Mouse (Mus musculus) midbrain, embryonic 15.5 days (tissue): ENCODE data around the gene Gins3. TPM values are rescaled to one million over a fixed set of nuclear protein-coding genes. Genes with fewer than 3 reads are reported as not detected.
"Not testable (repeated sequence)": the region's sequence is repeated elsewhere in the genome, so short reads cannot be mapped to it uniquely, and the experiment has no call there.

Experiments used
- ATAC-seq: fragments of 200-750 bp; cut with Nextera tagmentation; replicated peaks from 2 replicates; pipeline ENCODE4 v1.8.0; 2017; ENCODE audit warnings: moderate TSS enrichment
- H3K27ac ChIP-seq: fragments of 300-500 bp; sonication (generic); 2 replicates; pipeline ENCODE4 v1.5.1; 2015; ENCODE audit warnings: mild to moderate bottlenecking, inconsistent platforms
- H3K27me3 ChIP-seq: fragments of 300-500 bp; sonication (generic); replicated peaks from 2 replicates; pipeline ENCODE4 v1.6.1; 2015; ENCODE audit warnings: inconsistent platforms
- H3K36me3 ChIP-seq: fragments of 300-500 bp; sonication (generic); replicated peaks from 2 replicates; pipeline ENCODE4 v1.6.1; 2015; ENCODE audit warnings: inconsistent platforms
- H3K4me1 ChIP-seq: fragments of 300-500 bp; sonication (generic); 2 replicates; pipeline ENCODE4 v1.6.1; 2015; ENCODE audit warnings: inconsistent platforms
- H3K4me2 ChIP-seq: fragments of 300-500 bp; sonication (generic); 2 replicates; pipeline ENCODE4 v1.6.1; 2015; ENCODE audit warnings: inconsistent platforms, mild to moderate bottlenecking, moderate library complexity
- H3K4me3 ChIP-seq: fragments of 300-500 bp; sonication (generic); 2 replicates; pipeline ENCODE4 v1.5.1; 2015; ENCODE audit warnings: mild to moderate bottlenecking, inconsistent platforms
- H3K9ac ChIP-seq: fragments of 300-500 bp; sonication (generic); 2 replicates; pipeline ENCODE4 v1.6.1; 2015; ENCODE audit warnings: mild to moderate bottlenecking, inconsistent platforms
- H3K9me3 ChIP-seq: fragments of 300-500 bp; sonication (generic); 2 replicates; pipeline ENCODE4 v1.6.1; 2016; ENCODE audit warnings: inconsistent platforms
- WGBS: fragments of 180-500 bp; shearing (Covaris S2); methylation state at CpG from one replicate; pipeline ENCODE4 v1.1.7; 2015; ENCODE audit warnings: mixed read lengths; 5-methylcytosine and 5-hydroxymethylcytosine counted together
- polyA plus RNA-seq: library from polyadenylated mRNA; unstranded; fragments of >200 nt; fragmentation: Nextera tagmentation; extraction: Ambion mirVana; gene quantifications from 2 replicates; pipeline ENCODE4 v1.2.1, GENCODE M21; 2015

Gins3 gene
- polyA plus RNA-seq, 1 experiment from 2014 or later, result 6.6 TPM

DNA sequence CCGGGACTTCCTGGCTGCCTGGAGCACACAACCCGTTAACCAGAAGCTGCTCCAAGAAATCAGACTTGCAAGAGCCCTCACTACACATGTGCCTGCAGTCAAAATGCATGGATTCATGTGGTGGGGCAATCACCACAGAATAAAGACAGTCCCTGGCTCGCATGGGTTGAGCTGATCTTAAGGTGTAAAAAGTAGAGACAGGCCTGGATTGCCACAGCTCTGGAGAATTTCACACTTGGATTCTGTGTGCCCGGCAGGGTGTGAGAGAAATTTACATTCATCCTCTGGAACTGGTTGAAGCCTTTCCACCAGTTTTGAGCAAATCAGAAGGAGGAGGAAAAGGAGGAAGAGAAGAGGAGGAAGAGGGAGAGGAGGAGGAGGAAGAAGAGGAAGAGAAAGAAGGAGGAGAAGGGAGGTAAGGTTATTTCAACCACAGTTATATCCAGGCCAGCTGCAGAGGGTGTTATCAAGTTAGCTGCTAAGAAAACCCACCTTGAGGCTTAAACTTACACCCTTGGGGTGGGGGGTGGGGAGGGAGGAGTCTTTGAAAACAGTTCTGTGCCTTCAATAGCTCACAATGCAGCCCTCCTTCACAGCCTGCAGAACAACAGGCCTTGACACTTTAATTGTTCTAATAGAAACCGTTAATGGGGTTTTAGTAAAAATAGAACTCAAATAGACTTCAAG is 23.2 kb downstream of the Gins3 start:
- H3K36me3 ChIP-seq, result no peaks in the 10 kb centered on the region
- H3K9ac ChIP-seq, result no peak overlapping the region
- no peaks in the 10 kb centered on the region for H3K27me3 ChIP-seq
- H3K27ac ChIP-seq, result no peak overlapping the region
- no peak for ATAC-seq
- no peaks in the 10 kb centered on the region for H3K4me1 ChIP-seq
- no peak overlapping the region for H3K4me3 ChIP-seq
- H3K9me3 ChIP-seq, result no peaks in the 10 kb centered on the region
- H3K4me2 ChIP-seq, result no peak overlapping the region
- 62% methylated on average over 5 of the region's 5 CpGs for WGBS

- Histone ChIP-seq H3K4me3 (no peak overlapping the region), H3K4me1 (no peaks in the 10 kb centered on the region), H3K9ac (no peak overlapping the region), H3K4me2 (no peak overlapping the region), H3K27ac (no peak overlapping the region), H3K9me3 (no peaks in the 10 kb centered on the region), H3K27me3 (no peaks in the 10 kb centered on the region), H3K36me3 (no peaks in the 10 kb centered on the region)
- WGBS, result 63% methylated on average over 2 of the region's 2 CpGs
- ATAC-seq, result no peak
These were observed 24.3 kb downstream of the Gins3 start for GRCm38 (mm10) chr8:95657523-95657922.

DNA sequence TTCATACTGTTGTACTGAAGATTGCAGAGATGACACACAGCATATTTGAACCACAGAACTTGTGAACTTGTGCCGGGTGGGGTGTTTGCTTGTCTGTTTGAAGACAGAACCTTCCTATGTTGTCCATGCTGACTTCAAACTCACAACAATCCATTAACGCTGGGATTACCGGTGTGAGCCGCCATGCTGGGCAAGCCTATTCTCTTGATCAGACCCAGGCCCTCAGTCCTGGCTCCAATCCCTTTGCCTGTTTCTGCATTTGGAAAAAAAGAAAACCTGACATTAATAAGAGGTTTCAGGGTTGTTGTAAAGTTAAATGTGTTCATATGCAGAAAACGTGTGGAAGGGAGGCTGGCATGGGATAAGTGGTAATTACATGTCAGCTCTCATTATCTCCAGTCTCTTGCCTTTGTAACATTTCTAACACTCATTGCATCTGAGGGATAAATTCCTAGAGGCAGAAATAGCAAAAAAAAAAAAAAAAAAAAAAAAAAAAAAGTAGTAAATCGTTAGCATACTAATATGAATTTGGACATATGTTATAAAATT is 27.2 kb downstream of the Gins3 start:
- H3K4me3 ChIP-seq, result no peak overlapping the region
- H3K9me3 ChIP-seq, result no peaks in the 10 kb centered on the region
- no peaks in the 10 kb centered on the region for H3K36me3 ChIP-seq
- ATAC-seq, result no peak
- WGBS, result 67% methylated on average over 6 of the region's 6 CpGs
- H3K27ac ChIP-seq, result no peak overlapping the region
- no peaks in the 10 kb centered on the region for H3K4me1 ChIP-seq
- no peak overlapping the region for H3K4me2 ChIP-seq
- no peak overlapping the region for H3K9ac ChIP-seq
- H3K27me3 ChIP-seq, result no peaks in the 10 kb centered on the region

GRCm38 (mm10) chr8:95661085-95661484 is 27.8 kb downstream of the Gins3 start:
- ATAC-seq, result no peak
- Histone ChIP-seq H3K27me3 (no peaks in the 10 kb centered on the region), H3K4me3 (no peak overlapping the region), H3K9me3 (no peaks in the 10 kb centered on the region), H3K4me1 (no peaks in the 10 kb centered on the region), H3K27ac (no peak overlapping the region), H3K4me2 (no peak overlapping the region), H3K36me3 (no peaks in the 10 kb centered on the region), H3K9ac (no peak overlapping the region)
- WGBS, result 83% methylated on average over 8 of the region's 8 CpGs

DNA sequence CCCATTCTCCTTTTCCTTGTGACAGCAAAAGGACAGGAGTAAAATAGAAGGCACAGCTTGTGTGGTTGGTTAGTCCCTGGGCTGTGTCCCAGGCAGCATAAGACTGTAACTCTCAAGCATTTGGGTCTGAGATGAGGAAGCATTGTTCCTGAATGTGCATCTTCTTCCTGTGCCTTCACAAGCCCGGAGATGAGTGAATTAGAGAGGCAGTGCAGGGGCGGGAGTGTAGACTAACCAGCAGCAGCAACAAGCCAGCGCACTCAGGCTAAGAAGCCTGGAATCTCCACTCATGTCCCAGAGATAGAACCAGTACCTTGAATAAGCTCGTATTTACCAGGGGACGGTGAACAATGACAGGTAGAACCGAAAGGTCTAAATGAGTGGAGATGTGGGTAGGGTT is 28.3 kb downstream of the Gins3 start:
- WGBS, result 90% methylated on average over 6 of the region's 6 CpGs
- Histone ChIP-seq H3K36me3 (no peaks in the 10 kb centered on the region), H3K4me3 (no peak overlapping the region), H3K9me3 (no peaks in the 10 kb centered on the region), H3K27ac (no peak overlapping the region), H3K4me1 (no peaks in the 10 kb centered on the region), H3K9ac (no peak overlapping the region), H3K27me3 (no peaks in the 10 kb centered on the region), H3K4me2 (no peak overlapping the region)
- no peak for ATAC-seq

GRCm38 (mm10) chr8:95662885-95663598 is 29.8 kb downstream of the Gins3 start:
- no peak overlapping the region for H3K4me3 ChIP-seq
- no peaks in the 10 kb centered on the region for H3K36me3 ChIP-seq
- H3K27me3 ChIP-seq, result no peaks in the 10 kb centered on the region
- H3K9me3 ChIP-seq, result no peaks in the 10 kb centered on the region
- H3K9ac ChIP-seq, result no peak overlapping the region
- no peaks in the 10 kb centered on the region for H3K4me1 ChIP-seq
- no peak overlapping the region for H3K27ac ChIP-seq
- WGBS, result 84% methylated on average over 7 of the region's 7 CpGs
- no peak for ATAC-seq
- H3K4me2 ChIP-seq, result no peak overlapping the region

DNA sequence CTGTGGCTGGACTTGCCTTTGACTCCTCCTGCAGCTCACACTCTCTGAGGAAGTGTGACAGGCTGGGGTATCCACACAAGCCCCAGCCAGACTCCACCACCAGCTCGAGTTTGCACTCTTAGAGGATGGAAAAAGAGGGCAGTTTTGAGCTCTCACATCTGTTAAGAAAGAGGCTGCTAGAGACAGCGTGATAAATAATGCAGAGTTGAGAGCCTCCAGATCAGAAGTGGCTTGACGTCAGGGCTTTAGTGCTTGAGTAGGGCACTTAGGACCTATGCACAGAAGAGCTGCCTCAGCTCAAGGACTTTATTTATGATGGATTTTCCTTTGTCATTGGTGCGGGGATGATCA is 30.3 kb downstream of the Gins3 start:
- 73% methylated on average over 4 of the region's 4 CpGs for WGBS
- Histone ChIP-seq H3K4me2 (no peak overlapping the region), H3K27ac (no peak overlapping the region), H3K27me3 (no peaks in the 10 kb centered on the region), H3K9ac (no peak overlapping the region), H3K36me3 (no peaks in the 10 kb centered on the region), H3K4me3 (no peak overlapping the region), H3K4me1 (peaks cover 2% of the 10 kb centered on the region; the same call in 1 of the 2 replicates), H3K9me3 (no peaks in the 10 kb centered on the region)
- ATAC-seq, result no peak

DNA sequence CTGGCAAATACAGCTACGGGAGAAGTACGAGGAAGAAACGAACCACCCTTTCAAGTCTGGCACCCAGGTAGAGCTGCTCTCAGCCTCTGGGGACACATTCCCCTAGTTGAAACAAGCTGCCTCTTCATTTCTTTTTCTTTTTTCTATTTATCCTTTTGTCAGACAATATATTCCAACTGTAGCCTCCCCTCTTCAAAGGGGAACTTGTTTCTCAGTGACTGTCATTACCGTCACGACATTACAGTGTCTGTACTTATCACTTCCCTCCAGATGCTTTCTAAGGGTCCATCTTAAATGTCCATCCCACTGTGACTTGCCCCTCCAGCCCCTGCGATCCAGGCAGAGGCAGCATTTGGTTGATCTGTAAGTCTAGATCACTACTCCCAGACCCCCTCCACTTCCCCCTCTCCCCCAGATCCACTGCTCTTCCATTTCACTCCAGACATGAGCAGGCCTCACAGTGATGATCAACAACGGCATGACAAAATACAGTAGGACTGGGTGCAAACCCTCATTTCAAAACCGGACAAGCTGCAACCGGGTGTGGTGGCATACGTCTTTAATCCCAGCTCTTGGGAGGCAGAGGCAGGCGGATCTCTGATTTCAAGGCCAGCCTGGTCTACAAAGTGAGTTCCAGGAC is 32.7 kb downstream of the Gins3 start:
- not testable (repeated sequence) for H3K4me2 ChIP-seq, H3K9me3 ChIP-seq, H3K27me3 ChIP-seq, H3K27ac ChIP-seq, H3K4me1 ChIP-seq, ATAC-seq, H3K36me3 ChIP-seq, H3K4me3 ChIP-seq, H3K9ac ChIP-seq
- 93% methylated on average over 11 of the region's 11 CpGs for WGBS

- ATAC-seq, result peak; percentile 58; the same call in 1 of the 2 replicates
- Histone ChIP-seq H3K4me2 (no peak overlapping the region), H3K36me3 (no peaks in the 10 kb centered on the region), H3K27ac (peak overlapping the region; percentile 45), H3K4me1 (peaks cover 4% of the 10 kb centered on the region; the same call in 1 of the 2 replicates), H3K9ac (no peak overlapping the region), H3K9me3 (no peaks in the 10 kb centered on the region), H3K4me3 (no peak overlapping the region), H3K27me3 (no peaks in the 10 kb centered on the region)
- 61% methylated on average over 8 of the region's 8 CpGs for WGBS
These were observed 35.1 kb downstream of the Gins3 start for GRCm38 (mm10) chr8:95668163-95668958.

DNA sequence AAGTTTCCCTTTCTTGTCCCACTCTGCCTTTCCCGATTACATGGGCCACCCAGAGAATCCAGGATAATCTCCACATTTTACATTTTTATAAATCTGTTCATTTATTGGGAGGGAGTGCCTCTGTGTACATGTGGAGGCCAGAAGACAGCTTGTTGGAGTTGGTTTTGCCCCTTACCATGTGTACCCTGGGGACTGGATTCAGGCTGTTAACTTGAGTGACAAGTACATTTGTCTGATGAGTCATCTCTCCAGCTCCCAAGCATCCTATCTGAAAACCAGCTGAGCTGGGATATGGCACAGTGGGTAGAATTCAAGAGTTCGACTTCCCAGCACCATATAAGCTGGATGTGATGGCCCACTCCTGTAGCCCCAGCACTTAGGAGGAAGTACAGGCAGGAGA is 36.7 kb downstream of the Gins3 start:
- H3K36me3 ChIP-seq, result no peaks in the 10 kb centered on the region
- no peak overlapping the region for H3K27ac ChIP-seq
- H3K4me2 ChIP-seq, result no peak overlapping the region
- H3K9me3 ChIP-seq, result no peaks in the 10 kb centered on the region
- no peaks in the 10 kb centered on the region for H3K27me3 ChIP-seq
- H3K4me3 ChIP-seq, result no peak overlapping the region
- H3K4me1 ChIP-seq, result peaks cover 4% of the 10 kb centered on the region; the same call in 1 of the 2 replicates
- no peak for ATAC-seq
- no peak overlapping the region for H3K9ac ChIP-seq
- WGBS, result 88% methylated on average over 2 of the region's 2 CpGs

GRCm38 (mm10) chr8:95671861-95672260 is 38.6 kb downstream of the Gins3 start:
- H3K4me3 ChIP-seq, result no peak overlapping the region
- H3K27ac ChIP-seq, result no peak overlapping the region
- H3K9me3 ChIP-seq, result no peaks in the 10 kb centered on the region
- no peaks in the 10 kb centered on the region for H3K36me3 ChIP-seq
- no peak for ATAC-seq
- no peak overlapping the region for H3K9ac ChIP-seq
- peaks cover 4% of the 10 kb centered on the region; the same call in 1 of the 2 replicates for H3K4me1 ChIP-seq
- 0 out of 2 replicates have a peak, but pooled peaks cover 3% of the 10 kb centered on the region for H3K27me3 ChIP-seq
- H3K4me2 ChIP-seq, result no peak overlapping the region
- 89% methylated on average over 6 of the region's 6 CpGs for WGBS

- no peak overlapping the region for H3K4me3 ChIP-seq
- ATAC-seq, result no peak
- H3K4me2 ChIP-seq, result no peak overlapping the region
- WGBS, result 80% methylated on average over 5 of the region's 5 CpGs
- H3K4me1 ChIP-seq, result peaks cover 10% of the 10 kb centered on the region; the same call in 1 of the 2 replicates
- H3K9me3 ChIP-seq, result no peaks in the 10 kb centered on the region
- no peak overlapping the region for H3K27ac ChIP-seq
- H3K27me3 ChIP-seq, result 0 out of 2 replicates have a peak, but pooled peaks cover 3% of the 10 kb centered on the region
- no peak overlapping the region for H3K9ac ChIP-seq
- H3K36me3 ChIP-seq, result no peaks in the 10 kb centered on the region
These were observed 39.6 kb downstream of the Gins3 start for GRCm38 (mm10) chr8:95672811-95673210.
